Mouse (Mus musculus) leukemia stem cell, adult 10-12 weeks (primary cell): Measurements from ENCODE around the gene Dlgap1. TPM values are rescaled to one million over a fixed set of nuclear protein-coding genes. Genes with fewer than 3 reads are reported as not detected.

Experiments
- polyA plus RNA-seq: library from polyadenylated mRNA; stranded (reverse); fragments of >175 nt; gene quantifications from 2 replicates; pipeline ENCODE4 v1.2.3, GENCODE M21; 2012; ENCODE audit warnings: low replicate concordance

Gene Dlgap1
- 0.16 TPM in 1 of 2 replicates, not detected in the other for polyA plus RNA-seq

GRCm38 (mm10) chr17:69969021-69969815 is at the start of gene Dlgap1:
TSS of gene Dlgap1 (plus strand) at chr17:69969073.

GRCm38 (mm10) chr17:70853436-70853905 is 884.6 kb downstream of the Dlgap1 start, which contains the start of gene Tgif1:
TSS of gene Tgif1 (minus strand) at chr17:70853546.

